Mouse (Mus musculus): ENCODE measurements around the gene Fam189a1. TPM values are rescaled to one million over a fixed set of nuclear protein-coding genes. Genes with fewer than 3 reads are reported as not detected.

Gene Fam189a1
- polyA plus RNA-seq, 1 experiment: 17.1 TPM

GRCm38 (mm10) chr7:65097708-65098107 lies 58.7 kb downstream of the Fam189a1 start:
- no peak for TF ChIP-seq CTCF (IDR thresholded peaks at IDR 0.05; ENCODE audit: borderline replicate concordance, insufficient read depth, low read depth, low read length)
- TF ChIP-seq POLR2A (IDR thresholded peaks at IDR 0.05; ENCODE audit: borderline replicate concordance, insufficient read depth, low read length): no peak
- Histone ChIP-seq H3K4me1 (ENCODE audit: control insufficient read depth, insufficient read depth, low read length) (peaks cover 7% of the 10 kb centered on the region), H3K27me3 (ENCODE audit: control insufficient read depth, insufficient read depth, low read length) (no peaks in the 10 kb centered on the region), H3K4me3 (replicated peaks; ENCODE audit: insufficient read depth, low read depth, low read length) (no peak overlapping the region), H3K27ac (ENCODE audit: insufficient read depth, low read length) (no peak overlapping the region)
- no peak for DNase-seq
- WGBS: 96% methylated on average over 14 of the region's 14 CpGs

DNA sequence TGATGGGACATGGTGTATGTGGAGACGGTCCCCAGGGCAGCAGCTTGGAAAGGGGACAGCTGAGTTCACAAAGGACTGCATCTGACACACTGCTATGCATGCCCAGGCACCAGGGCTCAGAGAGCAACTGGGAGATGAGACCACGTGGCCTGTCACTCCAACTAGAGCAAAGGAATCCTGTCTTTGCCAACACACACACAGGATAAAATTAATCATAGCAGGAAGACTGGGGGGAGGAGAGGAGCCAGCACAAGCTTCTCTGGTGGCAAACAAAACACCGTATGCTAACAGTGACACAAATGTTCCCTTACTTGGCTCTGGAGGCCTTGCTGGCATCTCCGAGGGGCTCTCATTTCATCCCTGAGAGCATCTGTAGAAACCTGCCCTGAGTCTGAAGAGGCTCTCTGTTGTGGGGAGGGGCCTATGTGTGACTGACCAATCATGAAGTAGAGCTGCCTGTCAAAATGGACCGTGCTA lies 60.7 kb downstream of the Fam189a1 start:
- WGBS: 5% methylated on average over 5 of the region's 5 CpGs
- Histone ChIP-seq H3K4me3 (replicated peaks; ENCODE audit: insufficient read depth, low read depth, low read length) (no peak overlapping the region), H3K4me1 (ENCODE audit: control insufficient read depth, insufficient read depth, low read length) (peaks cover 7% of the 10 kb centered on the region), H3K27me3 (ENCODE audit: control insufficient read depth, insufficient read depth, low read length) (no peaks in the 10 kb centered on the region), H3K27ac (ENCODE audit: insufficient read depth, low read length) (no peak overlapping the region)
- DNase-seq: peak; percentile 23 to 54
- no peak for TF ChIP-seq CTCF (IDR thresholded peaks at IDR 0.05; ENCODE audit: borderline replicate concordance, insufficient read depth, low read depth, low read length)

DNA sequence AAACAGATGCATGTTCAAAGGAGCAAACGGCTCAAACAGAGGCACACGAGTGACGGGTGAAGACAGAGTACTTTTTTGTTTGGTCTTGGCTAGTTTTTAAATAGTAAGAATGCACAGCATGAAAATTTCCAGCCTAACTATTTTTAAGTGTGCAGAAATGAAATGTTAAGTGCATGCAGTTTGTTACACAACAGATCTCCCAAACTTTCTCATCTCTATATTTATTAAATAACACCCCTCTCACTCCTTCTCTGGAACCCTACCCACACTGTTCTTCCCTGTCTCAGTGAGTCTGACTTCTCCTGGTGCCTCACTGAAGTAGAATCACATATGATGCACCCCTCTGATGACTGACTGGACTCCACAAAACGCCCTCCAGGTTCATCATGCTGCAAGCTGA lies 63.1 kb downstream of the Fam189a1 start:
- no peak for DNase-seq
- 92% methylated on average over 4 of the region's 4 CpGs for WGBS
- Histone ChIP-seq H3K4me1 (ENCODE audit: control insufficient read depth, insufficient read depth, low read length) (peaks cover 7% of the 10 kb centered on the region), H3K27ac (ENCODE audit: insufficient read depth, low read length) (no peak overlapping the region), H3K4me3 (replicated peaks; ENCODE audit: insufficient read depth, low read depth, low read length) (no peak overlapping the region), H3K27me3 (ENCODE audit: control insufficient read depth, insufficient read depth, low read length) (no peaks in the 10 kb centered on the region)
- TF ChIP-seq POLR2A (IDR thresholded peaks at IDR 0.05; ENCODE audit: borderline replicate concordance, insufficient read depth, low read length) (no peak), CTCF (IDR thresholded peaks at IDR 0.05; ENCODE audit: borderline replicate concordance, insufficient read depth, low read depth, low read length) (no peak)

DNA sequence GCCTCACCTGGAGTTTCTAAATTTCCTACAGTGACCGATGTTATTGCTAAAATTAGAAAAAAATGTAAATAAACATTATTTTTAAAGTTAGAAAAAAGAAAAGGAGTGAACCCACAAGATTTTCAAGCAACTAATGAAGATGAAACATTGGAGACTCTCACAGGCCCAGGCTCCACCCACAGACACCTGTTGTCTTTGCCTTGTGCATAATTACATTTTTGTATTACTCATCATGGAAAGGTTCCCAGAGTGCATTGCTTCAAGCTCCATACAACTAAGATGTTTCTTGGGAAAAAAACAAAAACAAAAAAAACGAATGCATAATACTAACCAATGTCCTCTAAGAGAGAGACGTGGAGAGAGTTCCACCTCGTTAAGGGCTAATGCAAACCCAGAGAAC lies 64.9 kb downstream of the Fam189a1 start:
- Histone ChIP-seq H3K27ac (ENCODE audit: insufficient read depth, low read length) (no peak overlapping the region), H3K27me3 (ENCODE audit: control insufficient read depth, insufficient read depth, low read length) (no peaks in the 10 kb centered on the region; the same call in 1 of the 2 replicates), H3K4me3 (replicated peaks; ENCODE audit: insufficient read depth, low read depth, low read length) (no peak overlapping the region), H3K4me1 (ENCODE audit: control insufficient read depth, insufficient read depth, low read length) (peaks cover 7% of the 10 kb centered on the region)
- WGBS: 91% methylated on average over 4 of the region's 4 CpGs
- no peak for DNase-seq
- no peak for TF ChIP-seq POLR2A (IDR thresholded peaks at IDR 0.05; ENCODE audit: borderline replicate concordance, insufficient read depth, low read length)
- TF ChIP-seq CTCF (IDR thresholded peaks at IDR 0.05; ENCODE audit: borderline replicate concordance, insufficient read depth, low read depth, low read length): no peak

- no peak for DNase-seq
- 86% methylated on average over 6 of the region's 6 CpGs for whole genome bisulfite sequencing
- Histone ChIP-seq H3K27ac (ENCODE audit: insufficient read depth, low read length) (no peak overlapping the region), H3K4me3 (replicated peaks; ENCODE audit: insufficient read depth, low read depth, low read length) (no peak overlapping the region), H3K4me1 (ENCODE audit: control insufficient read depth, insufficient read depth, low read length) (no peaks in the 10 kb centered on the region), H3K27me3 (ENCODE audit: control insufficient read depth, insufficient read depth, low read length) (no peaks in the 10 kb centered on the region; the same call in 1 of the 2 replicates)
- TF ChIP-seq POLR2A (IDR thresholded peaks at IDR 0.05; ENCODE audit: borderline replicate concordance, insufficient read depth, low read length): no peak
- TF ChIP-seq CTCF (IDR thresholded peaks at IDR 0.05; ENCODE audit: borderline replicate concordance, insufficient read depth, low read depth, low read length): no peak
Measured at GRCm38 (mm10) chr7:65085972-65086371, 70.4 kb downstream of the Fam189a1 start.

- H3K27me3 ChIP-seq (ENCODE audit: control insufficient read depth, insufficient read depth, low read length): no peaks in the 10 kb centered on the region; the same call in 1 of the 2 replicates
- no peak for TF ChIP-seq CTCF (IDR thresholded peaks at IDR 0.05; ENCODE audit: borderline replicate concordance, insufficient read depth, low read depth, low read length)
- no peak for TF ChIP-seq POLR2A (IDR thresholded peaks at IDR 0.05; ENCODE audit: borderline replicate concordance, insufficient read depth, low read length)
- 55% methylated on average over 3 of the region's 3 CpGs for WGBS
- H3K4me1 ChIP-seq (ENCODE audit: control insufficient read depth, insufficient read depth, low read length): no peaks in the 10 kb centered on the region
- no peak overlapping the region for H3K27ac ChIP-seq (ENCODE audit: insufficient read depth, low read length)
- no peak for DNase-seq
- no peak overlapping the region for H3K4me3 ChIP-seq (replicated peaks; ENCODE audit: insufficient read depth, low read depth, low read length)
Measured at GRCm38 (mm10) chr7:65082778-65083091, 73.6 kb downstream of the Fam189a1 start.

- 56% methylated on average over 6 of the region's 6 CpGs for WGBS
- TF ChIP-seq POLR2A (IDR thresholded peaks at IDR 0.05; ENCODE audit: borderline replicate concordance, insufficient read depth, low read length): no peak
Measured at GRCm38 (mm10) chr7:65081979-65082777, 74.2 kb downstream of the Fam189a1 start.

GRCm38 (mm10) chr7:65076134-65076533 lies 80.2 kb downstream of the Fam189a1 start:
- no peaks in the 10 kb centered on the region for H3K4me1 ChIP-seq (ENCODE audit: control insufficient read depth, insufficient read depth, low read length)
- H3K27ac ChIP-seq (ENCODE audit: insufficient read depth, low read length): no peak overlapping the region
- 92% methylated on average over 4 of the region's 4 CpGs for WGBS
- no peak overlapping the region for H3K4me3 ChIP-seq (replicated peaks; ENCODE audit: insufficient read depth, low read depth, low read length)
- no peaks in the 10 kb centered on the region; the same call in 1 of the 2 replicates for H3K27me3 ChIP-seq (ENCODE audit: control insufficient read depth, insufficient read depth, low read length)
- TF ChIP-seq POLR2A (IDR thresholded peaks at IDR 0.05; ENCODE audit: borderline replicate concordance, insufficient read depth, low read length): no peak
- TF ChIP-seq CTCF (IDR thresholded peaks at IDR 0.05; ENCODE audit: borderline replicate concordance, insufficient read depth, low read depth, low read length): no peak
- no peak for DNase-seq

More at GRCm38 (mm10) chr7:65081979-65082777, 74.2 kb downstream of the Fam189a1 start:
- H3K4me1 ChIP-seq (ENCODE audit: control insufficient read depth, insufficient read depth, low read length): no peaks in the 10 kb centered on the region
- H3K27me3 ChIP-seq (ENCODE audit: control insufficient read depth, insufficient read depth, low read length): no peaks in the 10 kb centered on the region; the same call in 1 of the 2 replicates
- no peak for DNase-seq
- H3K27ac ChIP-seq (ENCODE audit: insufficient read depth, low read length): no peak overlapping the region
- no peak overlapping the region for H3K4me3 ChIP-seq (replicated peaks; ENCODE audit: insufficient read depth, low read depth, low read length)
